Comparison of ENCODE assay signal across 8 mouse cellular contexts in the genomic region with DNA sequence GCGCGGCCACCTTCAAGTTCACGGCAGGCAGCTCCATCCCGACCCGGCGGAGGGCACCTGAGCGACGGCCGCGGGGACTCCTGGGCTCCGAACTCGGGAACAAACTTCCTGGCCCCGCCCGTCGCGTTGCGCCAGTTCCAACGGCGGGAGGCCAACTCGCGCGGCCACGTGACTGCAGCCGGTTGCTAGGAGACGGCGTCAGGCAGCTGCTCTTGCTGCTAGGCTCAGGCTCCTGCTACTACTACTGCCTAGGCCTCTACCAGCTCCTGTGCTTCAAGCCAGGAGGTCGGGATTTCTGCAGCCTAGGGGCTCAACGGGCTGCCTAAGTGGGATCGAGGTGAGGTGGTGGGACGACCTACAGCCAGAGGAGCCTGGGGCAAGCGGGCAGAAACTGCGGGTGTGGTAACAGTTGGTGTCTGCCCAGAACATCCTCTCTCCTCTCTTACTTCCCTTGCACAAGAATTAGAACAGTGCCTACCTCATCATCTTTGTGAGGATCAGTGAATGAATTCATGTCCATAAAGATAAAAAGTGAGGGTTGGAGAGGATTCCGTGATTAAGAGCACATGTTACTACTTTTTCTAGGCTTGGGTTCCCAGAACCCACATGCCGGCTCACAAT. TPM values are rescaled to one million over a fixed set of nuclear protein-coding genes. Genes with fewer than 3 reads are reported as not detected.
A peak's percentile ranks its signal among the peaks of the same experiment; 100 is the strongest.
DNase-seq lines count a peak whose midpoint lies in the region; ATAC-seq and TF ChIP-seq lines count a peak whose summit lies in the region.

TSS of gene Agtrap (minus strand) at position 125 of the 621 bp plus-strand sequence.

- peak; percentile 30; the same call in 1 of the 2 replicates for TF ChIP-seq POLR2A in cortical plate, adult 2 months (IDR thresholded peaks at IDR 0.05; ENCODE audit: extremely low read depth, insufficient read depth, low read length)

- peak; percentile 99 for ATAC-seq in activated CD4-positive, CD25-positive, alpha-beta regulatory T cell, adult 4 months
- ATAC-seq in megakaryocyte progenitor cell, adult 5-6 weeks (replicated peaks; ENCODE audit: poor library complexity) = peak; percentile 75

- no peaks in the 10 kb centered on the region for H3K4me1 ChIP-seq in cortical plate, adult 2 months (ENCODE audit: control insufficient read depth, insufficient read depth, low read length)

- TF ChIP-seq CTCF in cortical plate, adult 2 months (IDR thresholded peaks at IDR 0.05; ENCODE audit: extremely low read depth, insufficient read depth, low read length) = no peak

- peak within 1 kb of the TSS; percentile 7 for H3K4me3 ChIP-seq in cortical plate, adult 2 months (ENCODE audit: insufficient read depth, low read length)

- H3K27ac ChIP-seq in cortical plate, adult 2 months (ENCODE audit: insufficient read depth, low read length) = no peak within 1 kb of the TSS

- DNase-seq in gastrocnemius, adult 8-10 months (ENCODE audit: low spot score in 2 of 2) = peak; percentile 92 to 93
- peak; percentile 91 for DNase-seq in induced T-regulatory cell, adult 2 months (ENCODE audit: low read depth)
- DNase-seq in left cerebral cortex, adult 9 months (ENCODE audit: low spot score in 2 of 2) = peak; percentile 81 to 94
- peak; percentile 95 for DNase-seq in right cerebral cortex, postnatal 14 days
- peak; percentile 94 to 95 for DNase-seq in urinary bladder, postnatal 36 days (ENCODE audit: low spot score in 2 of 2)

RNA-seq across cellular contexts. Expression of gene Agtrap, which starts in this region (rescaled TPM):
- 10 to 100 TPM; 16.7 to 17.4 TPM for polyA plus RNA-seq in activated CD4-positive, CD25-positive, alpha-beta regulatory T cell, adult 4 months (2017; shearing (Covaris generic))
- 5.8 and 6.1 TPM in 2 replicates for polyA plus RNA-seq in cortical plate, adult 2 months (2012; rRNA removed)
- total RNA-seq in gastrocnemius, adult 8-10 months (2022) = 10 to 100 TPM; 11.8 to 15.2 (median 13.8) TPM
- total RNA-seq in megakaryocyte progenitor cell, adult 5-6 weeks (2015) = 16.3 and 16.5 TPM in 2 replicates
- total RNA-seq in megakaryocyte progenitor cell, adult 5-6 weeks (2017) = 34.5 and 35.9 TPM in 2 replicates
